Mouse (Mus musculus) CD8-positive naive resting alpha-beta T cell, adult 2 months (primary cell): Measurements from ENCODE around the gene Serpinb12.
"Not testable (repeated sequence)": the region's sequence is repeated elsewhere in the genome, so short reads cannot be mapped to it uniquely, and the experiment has no call there.

Experiments
- DNase-seq, 2 experiments: peaks; one replicate each; pipeline ENCODE4 v3.0.0; 2022; ENCODE audit warnings: low read depth in 2 of 2, low spot score in 2 of 2

The Serpinb12 gene

GRCm38 (mm10) chr1:106934265-106934664 lies at the start of gene Serpinb12:
Gene Serpinb12 (plus strand): TSS chr1:106934449.
- no peak for DNase-seq

GRCm38 (mm10) chr1:106895142-106895541 lies 39.1 kb upstream of the Serpinb12 start:
- DNase-seq: not testable (repeated sequence)

GRCm38 (mm10) chr1:106901406-106901805 lies 32.8 kb upstream of the Serpinb12 start:
- no peak for DNase-seq

- no peak for DNase-seq
Measured at GRCm38 (mm10) chr1:106931954-106932353, 2.3 kb upstream of the Serpinb12 start.

GRCm38 (mm10) chr1:106933658-106934057 lies 591 bp upstream of the Serpinb12 start:
- no peak for DNase-seq

GRCm38 (mm10) chr1:106947217-106947616 lies 13.0 kb downstream of the Serpinb12 start:
- no peak for DNase-seq

- DNase-seq: no peak
Measured at GRCm38 (mm10) chr1:106959981-106960380, 25.7 kb downstream of the Serpinb12 start.

GRCm38 (mm10) chr1:106961023-106961422 lies 26.8 kb downstream of the Serpinb12 start:
- DNase-seq: no peak

- DNase-seq: no peak
Measured at GRCm38 (mm10) chr1:106980684-106981083, 46.4 kb downstream of the Serpinb12 start, which contains the start of gene Serpinb13. Gene Serpinb13 (plus strand): TSS chr1:106980984.

GRCm38 (mm10) chr1:106983092-106983491 lies 48.8 kb downstream of the Serpinb12 start:
- DNase-seq: no peak

- DNase-seq: no peak
Measured at GRCm38 (mm10) chr1:106983865-106984264, 49.6 kb downstream of the Serpinb12 start.

- DNase-seq: no peak
Measured at GRCm38 (mm10) chr1:107000424-107000823, 66.2 kb downstream of the Serpinb12 start.

- no peak for DNase-seq
Measured at GRCm38 (mm10) chr1:107001754-107002153, 67.5 kb downstream of the Serpinb12 start.

GRCm38 (mm10) chr1:107006316-107006715 lies 72.1 kb downstream of the Serpinb12 start:
- no peak for DNase-seq
